Mouse (Mus musculus) CH12.LX (cell line): Measurements from ENCODE around the gene Macf1.

Source experiments
- CTCF ChIP-seq, 2 experiments: IDR thresholded peaks in 1 of 2; conservative IDR thresholded peaks in 1 of 2; 2 replicates each; pipeline ENCODE4 v1.5.1; 2011 to 2012; ENCODE audit warnings: low read depth in 2 of 2, low read length in 2 of 2, improper control_type of control experiment in 1 of 2, inconsistent platforms in 1 of 2, mild to moderate bottlenecking in 1 of 2, moderate library complexity in 1 of 2
- EP300 ChIP-seq: IDR thresholded peaks from 2 replicates; pipeline ENCODE4 v1.6.1; 2011; ENCODE audit warnings: low read length, improper control_type of control experiment

- no peak for TF ChIP-seq CTCF (conservative IDR thresholded peaks at IDR 0.05 in 1 of 2, IDR thresholded peaks at IDR 0.05 in 1 of 2; ENCODE audit: low read depth in 2 of 2, low read length in 2 of 2)
- TF ChIP-seq EP300: no peak
Observed at GRCm38 (mm10) chr4:123479991-123480390, 204.2 kb downstream of the Macf1 start.
